Mouse (Mus musculus) gonadal fat pad, adult 2 months (tissue): ENCODE measurements around the gene Zfp157. TPM values are rescaled to one million over a fixed set of nuclear protein-coding genes. Genes with fewer than 3 reads are reported as not detected.
"Not testable (repeated sequence)": the region's sequence is repeated elsewhere in the genome, so short reads cannot be mapped to it uniquely, and the experiment has no call there.

Experiments used
- DNase-seq: peaks from one replicate; pipeline ENCODE4 v3.0.0-alpha.2; 2012; ENCODE audit warnings: low read depth
- polyA plus RNA-seq: library from polyadenylated mRNA; depleted of rRNA; stranded (reverse); fragments of >200 nt; gene quantifications from 2 replicates; pipeline ENCODE4 v1.2.3, GENCODE M21; 2012; rRNA removed

Zfp157 gene
- 4.1 and 7.0 TPM in 2 replicates for polyA plus RNA-seq

GRCm38 (mm10) chr5:138441286-138442194 is at the start of gene Zfp157:
Gene Zfp157, plus strand, starts transcription at chr5:138441468.
- DNase-seq: peak; percentile 62

- no peak for DNase-seq
Measured at GRCm38 (mm10) chr5:138397795-138398337, 43.4 kb upstream of the Zfp157 start.

- DNase-seq: not testable (repeated sequence)
Measured at GRCm38 (mm10) chr5:138400431-138400830, 40.8 kb upstream of the Zfp157 start.

- DNase-seq: no peak
Measured at GRCm38 (mm10) chr5:138458371-138458770, 17.1 kb downstream of the Zfp157 start.

GRCm38 (mm10) chr5:138459107-138459506 is 17.8 kb downstream of the Zfp157 start:
- no peak for DNase-seq

GRCm38 (mm10) chr5:138473601-138474000 is 32.3 kb downstream of the Zfp157 start:
- no peak for DNase-seq

GRCm38 (mm10) chr5:138504548-138504947 is 63.3 kb downstream of the Zfp157 start:
- not testable (repeated sequence) for DNase-seq

Other genes starting within 250 kb of the Zfp157 start
- gene Mblac1, start 247.2 kb upstream of the Zfp157 start, polyA plus RNA-seq: 7.8 and 8.5 TPM in 2 replicates
- 18.5 and 23.8 TPM in 2 replicates for gene Nxpe5, start 215.6 kb upstream of the Zfp157 start, polyA plus RNA-seq
- gene Lamtor4, start 186.0 kb upstream of the Zfp157 start, polyA plus RNA-seq: 364 and 368 TPM in 2 replicates
- 74.6 and 89.5 TPM in 2 replicates for gene BC037034, start 177.4 kb upstream of the Zfp157 start, polyA plus RNA-seq
- 29.7 and 43.1 TPM in 2 replicates for gene Gal3st4, start 168.6 kb upstream of the Zfp157 start, polyA plus RNA-seq
- 0.16 and 0.48 TPM in 2 replicates for gene Gm43720, start 161.5 kb upstream of the Zfp157 start, polyA plus RNA-seq
- 11.8 and 13.4 TPM in 2 replicates for gene Gpc2, start 161.5 kb upstream of the Zfp157 start, polyA plus RNA-seq
- 3.3 and 5.1 TPM in 2 replicates for gene Stag3, start 161.2 kb upstream of the Zfp157 start, polyA plus RNA-seq
- 0.23 and 0.46 TPM in 2 replicates for gene Pvrig, start 99.5 kb upstream of the Zfp157 start, polyA plus RNA-seq
- gene 1700123K08Rik, start 123.2 kb downstream of the Zfp157 start, polyA plus RNA-seq: not detected in 2 replicates
- gene Zfp68, start 178.3 kb downstream of the Zfp157 start, polyA plus RNA-seq: 7.4 and 7.8 TPM in 2 replicates
- gene A430033K04Rik, start 181.4 kb downstream of the Zfp157 start, polyA plus RNA-seq: 3.1 and 3.6 TPM in 2 replicates